Mouse (Mus musculus) heart, adult 2 months (tissue): ENCODE measurements around the gene Pgam5. TPM values are rescaled to one million over a fixed set of nuclear protein-coding genes. Genes with fewer than 3 reads are reported as not detected.

ENCODE experiments used
- DNase-seq, 2 experiments: peaks; one replicate each; pipeline ENCODE4 v3.0.0; 2021
- H3K27ac ChIP-seq: fragments of 200-600 bp; 2 replicates; pipeline ENCODE4 v1.8.1; 2022
- H3K27me3 ChIP-seq: fragments of 200-500 bp; 2 replicates; pipeline ENCODE4 v1.6.1; 2012; ENCODE audit warnings: mild to moderate bottlenecking, low read length, inconsistent platforms, mixed read lengths; ENCODE audit not compliant: control insufficient read depth, insufficient read depth
- H3K36me3 ChIP-seq: fragments of 200-500 bp; 2 replicates; pipeline ENCODE4 v1.6.1; 2012; ENCODE audit warnings: low read length, inconsistent platforms; ENCODE audit not compliant: control insufficient read depth, insufficient read depth
- H3K4me1 ChIP-seq: fragments of 200-500 bp; 2 replicates; pipeline ENCODE4 v1.6.1; 2011; ENCODE audit warnings: low read length; ENCODE audit not compliant: control insufficient read depth, insufficient read depth
- H3K4me3 ChIP-seq: fragments of 200-600 bp; 2 replicates; pipeline ENCODE4 v1.8.1; 2022
- H3K79me2 ChIP-seq: fragments of 200-500 bp; replicated peaks from 2 replicates; pipeline ENCODE4 v1.6.1; 2012; ENCODE audit warnings: mild to moderate bottlenecking, inconsistent platforms, low read length, moderate library complexity, mixed read lengths; ENCODE audit not compliant: control insufficient read depth, insufficient read depth
- H3K9ac ChIP-seq: fragments of 200-500 bp; 2 replicates; pipeline ENCODE4 v1.6.1; 2012; ENCODE audit warnings: low read depth, mild to moderate bottlenecking, control low read depth, inconsistent platforms, low read length, mixed read lengths
- CTCF ChIP-seq: fragments of 200-600 bp; IDR thresholded peaks from 2 replicates; pipeline ENCODE4 v1.8.1; 2022; ENCODE audit warnings: antibody characterized with exemption, mild to moderate bottlenecking, moderate library complexity
- EP300 ChIP-seq: fragments of 200-500 bp; IDR thresholded peaks from 2 replicates; pipeline ENCODE4 v1.6.1; 2011; ENCODE audit warnings: low read depth, low read length, control low read depth; ENCODE audit not compliant: insufficient read depth
- POLR2A ChIP-seq: fragments of 200-500 bp; IDR thresholded peaks from 2 replicates; pipeline ENCODE4 v1.6.1; 2011; ENCODE audit warnings: mild to moderate bottlenecking, low read depth, low read length, control low read depth; ENCODE audit not compliant: insufficient read depth
- WGBS: fragments of 180-500 bp; shearing (Covaris S2); methylation state at CpG from one replicate; pipeline ENCODE4 v1.1.7; 2018; 5-methylcytosine and 5-hydroxymethylcytosine counted together
- intact Hi-C: fragments of 180-260 bp; cut with DNase I; formaldehyde crosslinking; loops from one replicate; pipeline ENCODE4 v1.15.1; 2025
- long read RNA-seq: library from polyadenylated mRNA; stranded (forward); transcript quantifications from one replicate; pipeline ENCODE4 v2.0.0, GENCODE M21; 2021
- polyA plus RNA-seq: library from polyadenylated mRNA; depleted of rRNA; stranded (reverse); fragments of >200 nt; gene quantifications from 2 replicates; pipeline ENCODE4 v1.2.3, GENCODE M21; 2012; rRNA removed
- total RNA-seq, 2 experiments: library from RNA; stranded (reverse); gene quantifications; 2 replicates each; pipeline ENCODE4 v1.2.3; 2021

Gene Pgam5
- total RNA-seq = 10 to 100 TPM; 31.3 to 33.6 TPM
- polyA plus RNA-seq = 20.9 and 29.3 TPM in 2 replicates
- long read RNA-seq, transcript Pgam5-201 (6 exons, 2,044 nt) = major isoform, 22 of 42 reads
- long read RNA-seq, transcript Pgam5-202 (6 exons, 2,098 nt) = minor isoform, 19 of 42 reads
- long read RNA-seq, partial matches to known transcripts = 1 of 42 reads
- long read RNA-seq, other reads (novel, unspliced or antisense) = 0 of 42 reads

DNA sequence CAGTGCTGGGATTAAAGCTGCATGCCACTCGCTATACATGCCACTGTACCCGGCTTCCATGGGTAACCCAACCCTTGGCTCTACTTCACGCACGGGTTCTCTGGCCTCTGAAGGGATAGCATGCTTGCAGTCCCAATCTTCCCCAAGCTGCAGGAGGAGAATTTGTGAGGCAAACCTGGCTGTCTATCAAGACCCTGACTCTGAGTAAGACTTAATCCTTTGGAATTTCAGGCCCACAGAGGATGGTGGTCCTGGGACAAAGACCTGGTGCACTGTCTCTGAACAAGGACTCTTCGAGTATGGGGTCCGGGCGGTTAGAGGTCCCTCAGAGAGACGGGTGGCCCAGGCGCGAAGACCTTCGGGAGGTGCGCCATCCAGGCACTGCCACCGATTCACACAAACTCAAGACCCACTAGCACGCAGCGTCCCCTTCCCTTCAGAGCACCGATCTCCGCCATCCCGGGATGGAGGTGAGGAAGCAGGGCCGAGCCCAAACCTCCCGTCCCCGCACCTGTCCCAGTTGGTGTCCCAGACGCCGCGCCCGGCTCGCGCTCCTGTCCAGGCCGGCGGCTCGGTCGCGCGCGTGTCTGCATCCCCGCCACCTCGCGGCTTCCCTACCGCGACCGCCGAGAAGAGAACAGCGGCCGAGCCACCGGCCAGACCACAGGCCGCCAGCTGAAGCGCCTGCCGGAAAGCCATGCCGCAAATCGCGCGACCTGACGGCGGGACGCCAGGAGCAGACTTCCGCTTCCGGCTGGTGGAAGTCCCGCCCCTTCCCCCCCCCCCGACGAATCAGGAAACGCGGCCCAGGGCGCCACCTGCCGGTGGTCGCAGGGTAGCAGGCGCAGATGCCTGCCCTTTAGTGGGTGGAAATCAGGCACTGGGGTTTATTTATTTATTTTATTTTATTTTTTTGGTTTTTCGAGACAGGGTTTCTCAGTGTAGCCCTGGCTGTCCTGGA lies at the start of gene Pgam5:
Gene Pgam5, minus strand, starts transcription at position 773 of the 961 bp plus-strand sequence.
- peak within 1 kb of the TSS; percentile 80 for H3K27ac ChIP-seq
- peak within 1 kb of the TSS; percentile 96 for H3K9ac ChIP-seq
- peak; percentile 90 to 91 for DNase-seq
- intact Hi-C loops = loop anchor here (1.0 to 2.0 kb wide), 2 partner anchors 17 to 37 kb away; partner anchors contain the start of genes Pole and Pxmp2
- H3K27me3 ChIP-seq = no peaks in the 10 kb centered on the region
- TF ChIP-seq EP300 = 0 out of 2 replicates have a peak, but pooled peaks have one; percentile 7
- peak; percentile 85 for TF ChIP-seq CTCF
- peak; percentile 74 for TF ChIP-seq POLR2A
- no peaks in the 10 kb centered on the region for H3K36me3 ChIP-seq
- peak within 1 kb of the TSS; percentile 65 for H3K4me3 ChIP-seq
- WGBS = under 1% methylated on average over 66 of the region's 66 CpGs
- peaks cover 5% of the 10 kb centered on the region for H3K4me1 ChIP-seq
- H3K79me2 ChIP-seq = peaks cover 5% of the 10 kb centered on the region

DNA sequence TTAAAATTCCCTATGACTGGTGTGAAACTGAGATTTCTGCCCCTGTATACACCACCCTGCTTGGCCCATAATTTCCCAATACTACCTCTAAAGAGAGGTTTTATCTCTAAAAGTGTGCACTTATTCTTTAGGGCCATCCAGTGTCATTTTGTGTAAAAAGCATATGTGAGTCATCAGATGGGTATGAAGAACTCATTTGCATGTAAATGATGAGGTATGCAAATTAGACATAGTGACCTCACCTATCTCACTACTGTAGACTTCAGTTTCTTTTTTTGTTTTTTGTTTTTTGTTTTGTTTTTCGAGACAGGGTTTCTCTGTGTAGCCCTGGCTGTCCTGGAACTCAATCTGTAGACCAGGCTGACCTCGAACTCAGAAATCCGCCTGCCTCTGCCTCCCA lies 43.4 kb upstream of the Pgam5 start:
- H3K36me3 ChIP-seq = no peaks in the 10 kb centered on the region

DNA sequence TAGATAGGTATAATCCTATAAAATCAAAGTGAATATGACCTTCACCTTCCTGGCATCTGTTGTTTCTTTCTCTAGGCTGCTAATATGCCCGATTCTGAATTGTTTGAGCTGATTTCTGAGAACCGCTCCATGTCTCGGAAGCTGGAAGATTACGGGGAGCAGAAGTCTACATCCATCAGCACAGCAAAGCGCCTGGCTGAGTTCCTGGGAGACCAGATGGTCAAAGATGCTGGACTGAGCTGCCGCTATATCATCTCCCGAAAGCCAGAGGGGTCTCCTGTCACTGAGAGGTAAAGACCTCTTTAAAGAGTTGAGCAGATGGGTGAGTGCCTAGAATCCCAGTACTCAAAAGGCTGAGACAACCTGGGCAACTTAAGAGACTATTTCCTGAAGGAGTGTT lies 39.1 kb upstream of the Pgam5 start:
- no peak for DNase-seq
- 91% methylated on average over 7 of the region's 7 CpGs for WGBS
- no peaks in the 10 kb centered on the region for H3K79me2 ChIP-seq
- no peaks in the 10 kb centered on the region for H3K36me3 ChIP-seq
- no peak for TF ChIP-seq POLR2A
- TF ChIP-seq EP300 = no peak
- no peak for TF ChIP-seq CTCF
- no peaks in the 10 kb centered on the region for H3K27me3 ChIP-seq
- intact Hi-C loops = no loop called here
- no peak overlapping the region for H3K9ac ChIP-seq
- no peak overlapping the region for H3K4me3 ChIP-seq
- H3K4me1 ChIP-seq = no peaks in the 10 kb centered on the region
- no peak overlapping the region for H3K27ac ChIP-seq

More for the DNA sequence above, 43.4 kb upstream of the Pgam5 start:
- intact Hi-C loops = no loop called here
- TF ChIP-seq CTCF = no peak
- TF ChIP-seq EP300 = no peak
- Histone ChIP-seq H3K27ac (no peak overlapping the region), H3K4me3 (no peak overlapping the region), H3K4me1 (no peaks in the 10 kb centered on the region), H3K79me2 (no peaks in the 10 kb centered on the region), H3K9ac (no peak overlapping the region), H3K27me3 (no peaks in the 10 kb centered on the region)
- 95% methylated on average over 3 of the region's 3 CpGs for WGBS
- no peak for DNase-seq

DNA sequence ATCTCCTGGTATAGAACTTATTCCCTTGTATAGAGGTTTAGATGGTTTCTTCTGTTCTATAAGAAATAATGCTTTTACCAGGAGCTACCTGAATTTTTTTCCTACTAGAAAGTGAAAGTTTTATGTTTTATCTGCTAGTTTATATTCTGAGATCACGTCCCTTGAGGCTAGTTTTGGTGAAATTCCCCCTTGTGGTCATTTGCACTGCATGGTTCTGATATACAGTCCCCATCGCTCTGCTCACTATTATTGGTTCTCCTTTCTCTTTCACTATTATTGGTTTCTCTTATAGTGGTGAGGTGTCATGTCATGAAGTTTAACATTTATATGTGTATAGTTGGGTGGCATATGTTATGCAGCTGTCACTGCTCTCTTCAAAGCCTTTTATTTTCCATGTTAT lies 30.9 kb upstream of the Pgam5 start:
- Histone ChIP-seq H3K9ac (no peak overlapping the region), H3K27ac (no peak overlapping the region), H3K27me3 (no peaks in the 10 kb centered on the region), H3K4me1 (no peaks in the 10 kb centered on the region), H3K36me3 (no peaks in the 10 kb centered on the region), H3K79me2 (no peaks in the 10 kb centered on the region), H3K4me3 (no peak overlapping the region)
- no peak for TF ChIP-seq CTCF
- TF ChIP-seq POLR2A = no peak
- no peak for TF ChIP-seq EP300
- intact Hi-C loops = no loop called here
- no peak for DNase-seq
- WGBS = 92% methylated on average over 2 of the region's 2 CpGs

DNA sequence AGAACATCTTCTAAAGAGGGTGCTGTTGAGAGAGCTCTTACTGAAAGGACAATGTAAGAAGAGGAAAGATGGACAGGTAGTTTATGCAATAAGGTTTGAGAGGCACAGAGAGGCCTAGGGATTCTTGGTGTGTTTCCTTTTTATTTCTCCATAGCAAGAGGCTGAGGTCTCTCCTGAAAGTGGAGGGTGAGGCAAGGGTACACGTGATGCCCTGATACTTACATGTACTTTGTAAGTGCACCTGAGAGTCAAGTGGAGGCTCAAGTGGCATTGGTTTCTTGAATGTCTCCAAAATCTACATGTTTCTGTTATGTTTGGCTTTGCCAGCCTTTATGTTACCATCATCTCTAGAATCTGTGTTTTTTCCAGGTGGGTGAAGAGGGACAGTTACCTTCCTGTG lies 26.9 kb upstream of the Pgam5 start:
- Histone ChIP-seq H3K79me2 (no peaks in the 10 kb centered on the region), H3K4me1 (no peaks in the 10 kb centered on the region), H3K4me3 (no peak overlapping the region), H3K27ac (no peak overlapping the region), H3K9ac (no peak overlapping the region), H3K27me3 (no peaks in the 10 kb centered on the region), H3K36me3 (no peaks in the 10 kb centered on the region)
- DNase-seq = no peak
- TF ChIP-seq EP300 = no peak
- TF ChIP-seq CTCF = no peak
- TF ChIP-seq POLR2A = no peak
- 96% methylated on average over 1 of the region's 1 CpGs for WGBS
- intact Hi-C loops = no loop called here

DNA sequence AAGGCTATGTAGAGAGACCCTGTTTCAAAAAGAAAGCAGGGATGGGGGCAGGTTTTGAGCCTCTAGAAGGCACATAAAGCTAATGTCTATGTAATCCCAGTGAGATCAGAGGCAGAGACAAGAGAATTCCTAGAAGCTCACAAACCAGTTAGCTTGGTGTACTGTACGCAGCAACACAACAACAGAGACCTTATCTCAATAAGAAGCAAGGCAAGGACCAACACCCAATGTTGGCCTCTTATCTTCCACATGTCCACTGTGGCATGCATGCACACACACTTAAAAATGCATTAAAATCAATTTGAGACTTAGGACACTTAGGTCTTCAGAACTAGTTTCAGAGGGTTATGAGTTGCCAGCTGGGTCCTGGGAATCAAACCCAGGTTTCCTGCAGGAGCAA lies 21.9 kb upstream of the Pgam5 start:
- no peaks in the 10 kb centered on the region for H3K79me2 ChIP-seq
- no peak overlapping the region for H3K27ac ChIP-seq
- H3K4me3 ChIP-seq = no peak overlapping the region
- H3K9ac ChIP-seq = no peak overlapping the region
- H3K4me1 ChIP-seq = no peaks in the 10 kb centered on the region
- H3K36me3 ChIP-seq = no peaks in the 10 kb centered on the region
- 96% methylated on average over 1 of the region's 1 CpGs for WGBS
- H3K27me3 ChIP-seq = no peaks in the 10 kb centered on the region
- intact Hi-C loops = no loop called here
- TF ChIP-seq EP300 (no peak), POLR2A (no peak), CTCF (no peak)
- DNase-seq = no peak
